Comparison of ENCODE assay signal across 8 mouse cellular contexts in the genomic region with DNA sequence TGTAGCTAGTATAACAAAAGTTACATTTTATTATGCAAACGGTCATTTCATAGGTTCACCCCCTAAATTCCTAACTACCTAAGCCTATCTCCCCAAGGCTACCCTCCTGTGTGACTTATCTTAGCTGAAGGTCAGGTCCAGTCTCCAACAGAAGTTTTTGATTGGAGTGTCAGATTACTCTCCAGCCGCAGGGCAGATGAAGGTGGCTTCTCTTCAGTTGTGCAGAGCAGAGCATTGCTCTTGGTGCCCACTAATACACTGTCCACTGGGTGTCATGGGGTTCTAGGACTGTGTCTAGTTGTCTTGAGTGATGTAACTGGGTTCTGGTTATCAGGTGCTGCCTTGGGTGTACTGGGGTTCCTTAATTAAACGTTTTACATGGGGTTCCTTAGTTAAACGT. TPM values are rescaled to one million over a fixed set of nuclear protein-coding genes. Genes with fewer than 3 reads are reported as not detected.
DNase-seq lines count a peak whose midpoint lies in the region; ATAC-seq lines count a peak whose summit lies in the region.

No protein-coding gene starts in this region.

- peaks cover 33% of the 10 kb centered on the region for H3K4me1 ChIP-seq in megakaryocyte, embryonic 14.5 days
- peaks cover 13% of the 10 kb centered on the region for H3K4me1 ChIP-seq in embryonic facial prominence, embryonic 15.5 days
- peaks cover 5% of the 10 kb centered on the region; the same call in 1 of the 2 replicates for H3K4me1 ChIP-seq in limb, embryonic 11.5 days (ENCODE audit: control insufficient read depth, insufficient read depth, low read length)
- H3K4me1 ChIP-seq in stomach, embryonic 15.5 days = peaks cover 6% of the 10 kb centered on the region

- H3K27me3 ChIP-seq in megakaryocyte, embryonic 14.5 days (replicated peaks) = no peaks in the 10 kb centered on the region
- no peaks in the 10 kb centered on the region for H3K27me3 ChIP-seq in embryonic facial prominence, embryonic 15.5 days
- H3K27me3 ChIP-seq in limb, embryonic 11.5 days (ENCODE audit: control insufficient read depth, insufficient read depth, low read length) = no peaks in the 10 kb centered on the region
- H3K27me3 ChIP-seq in stomach, embryonic 15.5 days (replicated peaks) = no peaks in the 10 kb centered on the region

- peak overlapping the region; percentile 75 for H3K4me2 ChIP-seq in embryonic facial prominence, embryonic 15.5 days (replicated peaks)
- H3K4me2 ChIP-seq in limb, embryonic 11.5 days (ENCODE audit: low read depth, severe bottlenecking) = peak overlapping the region; percentile 34; the same call in 1 of the 2 replicates
- peak overlapping the region; percentile 56 for H3K4me2 ChIP-seq in stomach, embryonic 15.5 days

- WGBS in embryonic facial prominence, embryonic 15.5 days = 8% methylated on average over 4 of the region's 4 CpGs
- WGBS in limb, embryonic 11.5 days = 12% methylated on average over 4 of the region's 4 CpGs
- 10% methylated on average over 4 of the region's 4 CpGs for WGBS in stomach, embryonic 15.5 days

- peak overlapping the region; percentile 95 for H3K4me3 ChIP-seq in megakaryocyte, embryonic 14.5 days (replicated peaks)
- H3K4me3 ChIP-seq in embryonic facial prominence, embryonic 15.5 days (replicated peaks) = peak overlapping the region; percentile 84
- H3K4me3 ChIP-seq in limb, embryonic 11.5 days (ENCODE audit: low read depth, low read length) = peak overlapping the region; percentile 60
- H3K4me3 ChIP-seq in stomach, embryonic 15.5 days (replicated peaks) = peak overlapping the region; percentile 62

- H3K36me3 ChIP-seq in megakaryocyte, embryonic 14.5 days (replicated peaks; ENCODE audit: low read length) = peaks cover 22% of the 10 kb centered on the region
- peaks cover 18% of the 10 kb centered on the region for H3K36me3 ChIP-seq in embryonic facial prominence, embryonic 15.5 days
- no peaks in the 10 kb centered on the region for H3K36me3 ChIP-seq in limb, embryonic 11.5 days (ENCODE audit: control insufficient read depth, insufficient read depth, low read length)
- peaks cover 7% of the 10 kb centered on the region; the same call in 1 of the 2 replicates for H3K36me3 ChIP-seq in stomach, embryonic 15.5 days

- peak overlapping the region; percentile 76; the same call in 1 of the 2 replicates for H3K9ac ChIP-seq in embryonic facial prominence, embryonic 15.5 days
- H3K9ac ChIP-seq in limb, embryonic 11.5 days (ENCODE audit: low read length) = no peak overlapping the region
- no peak overlapping the region; the same call in 1 of the 2 replicates for H3K9ac ChIP-seq in stomach, embryonic 15.5 days

- peak; percentile 28 for DNase-seq in limb, embryonic 11.5 days (ENCODE audit: low spot score)
- no peak for DNase-seq in lung, postnatal 14 days
- DNase-seq in urinary bladder, postnatal 14 days (ENCODE audit: low spot score) = no peak
- no peak for DNase-seq in right cerebral cortex, postnatal 36 days (ENCODE audit: low spot score in 2 of 2)

- no peaks in the 10 kb centered on the region for H3K9me3 ChIP-seq in megakaryocyte, embryonic 14.5 days
- H3K9me3 ChIP-seq in embryonic facial prominence, embryonic 15.5 days (replicated peaks) = no peaks in the 10 kb centered on the region
- H3K9me3 ChIP-seq in limb, embryonic 11.5 days (ENCODE audit: control insufficient read depth, low read length) = no peaks in the 10 kb centered on the region
- H3K9me3 ChIP-seq in stomach, embryonic 15.5 days = no peaks in the 10 kb centered on the region

- no peak for ATAC-seq in megakaryocyte, adult 5-6 weeks (ENCODE audit: poor library complexity, severe bottlenecking)
- no peak for ATAC-seq in embryonic facial prominence, embryonic 15.5 days (ENCODE audit: insufficient number of reproducible peaks, low FRiP score, low TSS enrichment, low read depth)
- ATAC-seq in limb, embryonic 11.5 days (ENCODE audit: insufficient number of reproducible peaks, low FRiP score, low TSS enrichment, low read depth) = peak; percentile 29; the same call in 1 of the 2 replicates
- ATAC-seq in stomach, embryonic 15.5 days (ENCODE audit: insufficient read depth, low FRiP score, low read depth) = peak; percentile 41; the same call in 1 of the 2 replicates

- H3K27ac ChIP-seq in embryonic facial prominence, embryonic 15.5 days (replicated peaks) = no peak overlapping the region
- no peak overlapping the region for H3K27ac ChIP-seq in limb, embryonic 11.5 days (replicated peaks; ENCODE audit: low read depth, low read length)
- H3K27ac ChIP-seq in stomach, embryonic 15.5 days = no peak overlapping the region

RNA-seq across cellular contexts. Expression of a gene that starts 0.6 kb away (rescaled TPM):
- 2.6 and 5.5 TPM in 2 replicates for polyA plus RNA-seq in megakaryocyte, embryonic 14.5 days (2012; ENCODE audit: insufficient read depth, low replicate concordance)
- 31.6 and 33.7 TPM in 2 replicates for total RNA-seq in megakaryocyte, adult 5-6 weeks (2015)
- 31.1 and 33.6 TPM in 2 replicates for total RNA-seq in megakaryocyte, adult 5-6 weeks (2017)
- 51.3 and 56.1 TPM in 2 replicates for polyA plus RNA-seq in embryonic facial prominence, embryonic 15.5 days (2015; fragmentation: Nextera tagmentation; extraction: Ambion mirVana)
- 96.3 and 98.0 TPM in 2 replicates for polyA plus RNA-seq in limb, embryonic 11.5 days (2014; fragmentation: Nextera tagmentation; extraction: Ambion mirVana)
- polyA plus RNA-seq in stomach, embryonic 15.5 days (2015; fragmentation: Nextera tagmentation; extraction: Ambion mirVana) = 38.0 and 48.0 TPM in 2 replicates

RNA-seq across cellular contexts. Expression of a gene that starts 44.0 kb away (rescaled TPM):
- polyA plus RNA-seq in megakaryocyte, embryonic 14.5 days (2012; ENCODE audit: insufficient read depth, low replicate concordance) = 0.97 and 2.8 TPM in 2 replicates
- 0.43 and 0.74 TPM in 2 replicates for total RNA-seq in megakaryocyte, adult 5-6 weeks (2015)
- total RNA-seq in megakaryocyte, adult 5-6 weeks (2017) = 1.0 and 1.3 TPM in 2 replicates
- 4.8 and 5.3 TPM in 2 replicates for polyA plus RNA-seq in embryonic facial prominence, embryonic 15.5 days (2015; fragmentation: Nextera tagmentation; extraction: Ambion mirVana)
- polyA plus RNA-seq in limb, embryonic 11.5 days (2014; fragmentation: Nextera tagmentation; extraction: Ambion mirVana) = 4.1 and 4.2 TPM in 2 replicates
- polyA plus RNA-seq in stomach, embryonic 15.5 days (2015; fragmentation: Nextera tagmentation; extraction: Ambion mirVana) = 3.2 TPM in 2 replicates

Comparison
In these comparisons a context has a peak if more than half of its experiments do, and no peak if none do; other contexts are left out.
1. ATAC-seq: peak in limb, embryonic 11.5 days (single experiment) and stomach, embryonic 15.5 days (single experiment); none in megakaryocyte, adult 5-6 weeks (single experiment) and embryonic facial prominence, embryonic 15.5 days (single experiment).
2. Peak in every context shown above with its lines, with median percentiles within 50 percentile points of each other: H3K4me3 ChIP-seq and H3K4me2 ChIP-seq.